Mouse (Mus musculus) heart, adult 18-20 months (tissue): ENCODE measurements around the gene Apln. TPM values are rescaled to one million over a fixed set of nuclear protein-coding genes. Genes with fewer than 3 reads are reported as not detected.

Experiments used
- DNase-seq, 2 experiments: peaks; one replicate each; pipeline ENCODE4 v3.0.0; 2021 to 2022; ENCODE audit warnings: mixed read lengths in 1 of 2
- total RNA-seq, 2 experiments: library from RNA; stranded (reverse); gene quantifications; 2 replicates each; pipeline ENCODE4 v1.2.3; 2021

The Apln gene
- total RNA-seq, 2 experiments from 2014 or later: 4.6 to 15.9 TPM

DNA sequence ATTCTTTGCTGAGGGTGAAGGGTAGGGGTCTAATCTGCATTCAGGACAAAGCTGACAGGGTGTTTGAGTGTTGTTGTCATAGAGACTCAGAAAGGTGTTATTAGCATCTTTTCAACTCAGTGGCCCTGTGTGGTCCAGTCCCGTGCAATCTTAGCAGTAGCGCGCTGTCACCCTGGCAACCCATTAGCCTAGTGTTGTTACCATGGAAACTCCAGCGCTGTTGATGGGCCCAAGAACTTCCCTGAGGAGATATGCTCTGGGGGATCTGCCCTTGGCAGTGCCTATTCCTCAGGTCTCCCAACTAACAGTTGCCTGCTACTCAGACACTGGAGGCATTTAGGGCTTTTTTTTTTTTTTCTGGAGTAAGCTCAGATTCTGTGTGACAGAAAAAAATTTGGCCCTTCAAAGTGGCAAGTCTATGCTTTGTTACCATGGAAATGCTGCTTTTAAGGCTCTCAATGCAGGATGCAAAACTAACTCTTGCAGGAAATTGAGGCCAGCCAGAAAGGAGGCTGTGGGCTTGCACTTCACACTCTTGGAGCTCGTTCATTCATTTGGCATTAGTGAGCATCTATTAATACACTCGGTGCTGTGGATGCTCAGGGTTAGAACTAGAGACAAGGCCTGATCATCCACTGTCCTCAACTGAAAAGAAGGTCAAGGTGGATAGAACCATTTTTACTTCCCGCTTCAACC lies 17.6 kb downstream of the Apln start:
- no peak for DNase-seq

DNA sequence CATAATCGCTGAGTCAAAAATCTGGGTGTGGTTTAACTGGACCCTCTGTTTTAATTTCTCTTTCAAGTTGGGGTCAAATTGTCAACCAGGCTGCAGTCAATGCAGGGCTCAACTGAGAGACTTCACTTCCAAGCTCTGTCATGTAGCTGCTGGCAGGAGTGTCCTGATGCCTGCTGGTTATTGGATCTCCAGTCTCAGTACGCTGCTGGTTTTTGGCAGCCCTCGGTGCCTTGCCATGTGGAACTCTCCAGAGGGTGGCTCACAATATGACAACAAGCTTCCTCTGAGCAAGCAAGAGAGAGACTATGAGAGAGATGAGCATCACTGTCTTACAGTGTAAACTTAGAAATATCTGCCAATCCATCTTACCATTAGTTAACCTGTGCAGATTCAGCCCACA lies 23.0 kb downstream of the Apln start:
- DNase-seq: no peak

DNA sequence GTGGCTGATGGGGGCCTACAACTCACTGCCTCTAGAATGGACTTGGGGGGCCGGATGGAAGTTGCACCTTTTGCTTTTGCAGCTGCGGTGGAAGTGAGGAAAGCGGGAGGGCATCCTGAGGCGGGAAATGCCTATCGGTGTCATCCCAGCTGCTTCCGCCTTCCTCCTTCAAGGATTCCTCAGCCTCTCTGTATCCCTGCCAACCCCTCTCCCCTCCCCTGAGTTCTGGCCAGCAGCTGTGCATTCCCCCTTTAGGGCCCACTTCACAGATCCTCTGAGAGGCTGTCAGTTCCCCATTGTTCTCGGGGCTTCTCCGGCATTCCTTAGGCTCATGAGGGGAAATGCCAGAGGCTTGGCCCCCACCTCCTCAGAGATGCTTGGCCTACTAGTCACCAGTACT lies 28.6 kb downstream of the Apln start:
- DNase-seq: peak in 1 of 2 experiments; percentile 13

DNA sequence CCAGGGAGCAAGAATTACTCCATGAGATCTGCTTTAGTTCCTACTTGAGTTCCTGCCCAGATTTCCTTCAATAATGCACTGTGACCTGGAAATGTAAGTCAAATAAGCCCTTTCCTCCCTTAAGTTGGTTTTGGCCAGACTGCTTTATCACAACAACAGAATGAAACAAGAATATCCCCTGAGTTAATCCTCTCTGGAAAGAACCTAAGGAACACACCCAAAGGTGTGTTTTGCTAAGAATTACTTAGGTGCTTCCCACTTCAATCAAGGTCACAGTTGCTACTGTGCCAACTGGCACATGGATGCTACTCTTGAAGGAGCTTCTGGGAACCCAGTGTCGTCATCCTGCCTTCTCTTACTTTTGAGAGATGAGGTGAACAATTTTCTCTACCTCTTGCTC lies 29.9 kb downstream of the Apln start:
- no peak for DNase-seq

- no peak for DNase-seq
Measured at GRCm38 (mm10) chrX:48001151-48001550, 33.5 kb downstream of the Apln start.

DNA sequence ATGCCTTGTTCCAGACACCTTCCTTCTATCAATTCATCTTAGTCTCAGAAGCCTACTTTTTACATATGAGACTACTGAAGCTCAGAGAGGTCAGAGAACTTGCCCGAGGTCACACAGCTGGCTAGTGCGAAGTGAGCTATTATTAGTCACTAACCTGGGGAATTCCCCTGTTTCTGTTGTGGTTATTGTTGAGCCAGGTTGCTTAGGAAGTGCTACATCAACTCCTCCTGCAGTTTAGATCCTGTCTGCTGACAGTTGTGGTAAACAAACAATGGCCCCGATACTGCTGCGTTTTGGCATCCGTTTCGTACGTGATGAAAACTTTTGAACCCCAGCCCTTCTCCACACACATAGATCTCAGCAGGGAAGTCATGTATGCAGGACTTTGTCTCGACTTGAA lies 36.2 kb downstream of the Apln start:
- DNase-seq: no peak

GRCm38 (mm10) chrX:47992606-47993005 lies 42.0 kb downstream of the Apln start:
- peak; percentile 65 to 93 for DNase-seq

DNA sequence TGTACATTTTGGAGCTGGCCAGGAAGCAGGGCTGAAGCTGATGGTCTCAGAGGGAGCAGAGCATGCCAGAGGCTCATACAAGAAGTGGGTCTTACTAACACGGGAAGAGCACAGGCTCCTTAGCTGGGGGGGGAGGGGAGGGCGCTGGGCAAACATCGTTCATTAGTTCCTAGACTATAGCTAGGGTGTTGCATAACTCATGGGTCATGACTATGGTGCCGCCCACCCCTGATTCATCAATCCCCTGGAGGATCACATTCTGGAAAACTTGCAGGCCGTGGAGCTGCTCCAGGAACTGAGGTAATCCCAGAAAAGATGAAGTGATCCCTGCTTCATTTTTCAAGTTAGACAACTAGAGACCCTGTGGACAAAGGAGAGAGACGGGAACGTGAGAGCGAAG lies 46.6 kb downstream of the Apln start:
- DNase-seq: peak; percentile 55 to 77

DNA sequence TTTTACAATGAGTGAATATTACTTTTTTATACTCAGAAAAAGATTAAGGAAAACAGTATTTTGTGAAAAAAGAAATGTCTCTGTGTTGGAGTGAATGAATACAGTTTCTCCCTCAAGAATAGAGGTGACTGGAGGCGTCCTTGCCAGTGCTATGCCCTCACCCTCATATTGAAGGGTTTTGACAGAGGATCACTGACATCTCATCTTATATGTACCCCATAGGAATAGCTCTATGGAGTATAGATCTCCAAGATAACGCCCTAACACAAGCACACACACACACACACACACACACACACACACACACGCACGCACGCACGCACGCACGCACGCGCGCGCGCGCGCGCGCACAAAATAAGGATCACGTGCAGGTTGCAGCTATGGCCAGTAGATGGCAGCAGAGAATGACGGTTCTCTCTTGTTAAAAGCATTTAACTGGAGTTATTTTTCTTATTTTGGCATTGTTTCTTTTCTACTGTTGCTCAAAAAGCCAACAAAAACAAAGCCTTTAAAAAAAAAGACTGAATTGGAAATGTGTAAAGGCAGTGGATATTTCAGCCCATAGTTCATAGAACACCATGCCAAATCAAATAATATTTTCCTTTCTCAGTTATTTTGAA lies 49.5 kb downstream of the Apln start:
- peak; percentile 35 to 72 for DNase-seq

DNA sequence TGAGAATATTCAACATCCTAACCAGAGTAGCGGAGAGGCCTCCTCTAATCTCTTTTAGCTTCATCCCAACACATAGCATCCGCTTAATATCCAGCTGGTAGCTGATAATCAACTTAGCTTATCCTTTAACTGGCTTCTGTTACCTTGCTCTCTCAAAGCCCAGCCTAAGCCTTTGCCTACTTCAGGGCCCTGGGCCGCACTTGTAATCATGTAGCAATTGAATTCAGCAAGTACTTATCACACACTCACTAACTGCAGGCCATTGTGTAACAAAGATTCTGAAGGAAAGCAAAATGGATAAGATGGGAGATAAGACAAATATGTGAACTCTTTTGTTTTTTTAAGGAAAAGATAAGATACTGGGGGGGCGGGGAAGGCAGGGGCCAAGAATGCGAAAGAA lies 57.6 kb downstream of the Apln start:
- DNase-seq: no peak

GRCm38 (mm10) chrX:47976551-47976950 lies 58.1 kb downstream of the Apln start:
- peak; percentile 21 to 67 for DNase-seq

Other genes with a start within 250 kb of the Apln start
- gene Smarca1, start 141.9 kb downstream of the Apln start, total RNA-seq: 1 to 10 TPM; 1.6 to 2.4 TPM
- gene Ocrl, start 122.5 kb downstream of the Apln start, total RNA-seq: 1 to 10 TPM; 8.1 to 9.2 TPM
- 1 to 10 TPM; 1.3 to 2.5 TPM for gene Xpnpep2, start 73.9 kb upstream of the Apln start, total RNA-seq
- 1 to 10 TPM; 1.0 to 4.1 TPM for gene Sash3, start 111.6 kb upstream of the Apln start, total RNA-seq
- gene Zdhhc9, start 174.0 kb upstream of the Apln start, total RNA-seq: 10 to 100 TPM; 28.1 to 37.1 TPM
- 10 to 100 TPM; 14.1 to 17.1 TPM for gene Utp14a, start 222.0 kb upstream of the Apln start, total RNA-seq